Mouse (Mus musculus) spleen, postnatal 4 days (tissue): ENCODE measurements around the gene Dusp1.

Experiments used
- DNase-seq, 2 experiments: peaks; one replicate each; pipeline ENCODE4 v3.0.0; 2022; ENCODE audit warnings: low spot score in 2 of 2

The Dusp1 gene

DNA sequence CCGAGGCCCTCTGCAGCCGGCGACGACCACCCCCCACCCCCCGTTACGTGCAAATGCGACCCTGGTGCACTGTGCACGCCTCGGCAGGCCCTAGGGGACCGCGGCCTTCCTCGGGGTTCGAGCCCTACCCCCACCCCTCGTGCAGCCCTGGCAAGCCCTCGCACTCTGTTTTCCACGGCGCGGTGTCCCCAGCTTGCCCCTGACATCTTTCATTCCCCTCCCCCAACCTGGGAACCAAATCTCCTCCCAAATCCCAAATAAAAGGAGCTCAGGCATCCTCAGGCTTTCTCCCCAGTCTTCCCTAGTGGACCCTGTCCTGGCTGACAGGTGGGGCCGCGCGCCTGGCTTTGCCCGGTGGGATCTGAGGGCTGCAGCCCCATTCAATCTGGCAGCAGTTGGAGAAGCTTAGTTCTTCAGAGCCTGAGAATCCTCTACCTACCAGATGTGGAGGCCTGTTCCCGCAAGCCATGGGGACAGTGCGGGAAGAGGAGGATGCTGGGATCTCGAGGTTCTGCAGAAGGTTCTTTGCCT lies at the start of gene Dusp1:
Dusp1 (minus strand) TSS at position 478 of the 531 bp plus-strand sequence.
- peak in 1 of 2 experiments; percentile 70 for DNase-seq

DNA sequence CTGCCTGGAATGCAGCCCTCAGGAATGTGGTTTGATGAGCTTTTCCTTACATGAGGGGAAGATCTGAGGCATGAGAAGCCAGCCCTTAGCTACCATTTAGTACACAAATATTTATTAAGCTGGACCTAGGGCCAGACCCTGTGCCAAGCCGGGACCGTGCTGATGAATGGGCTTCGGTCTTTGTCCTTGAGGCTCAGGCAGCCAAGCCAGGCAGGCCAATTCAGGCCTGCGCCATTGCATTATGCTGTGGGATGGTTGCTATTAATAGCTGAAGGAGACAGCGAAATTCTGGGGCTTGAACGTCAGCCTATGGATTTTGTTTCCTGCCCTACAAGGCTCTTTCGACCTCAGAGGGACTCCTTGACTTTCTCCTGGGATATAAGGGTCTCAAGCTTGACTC lies 49.4 kb upstream of the Dusp1 start:
- no peak for DNase-seq

DNA sequence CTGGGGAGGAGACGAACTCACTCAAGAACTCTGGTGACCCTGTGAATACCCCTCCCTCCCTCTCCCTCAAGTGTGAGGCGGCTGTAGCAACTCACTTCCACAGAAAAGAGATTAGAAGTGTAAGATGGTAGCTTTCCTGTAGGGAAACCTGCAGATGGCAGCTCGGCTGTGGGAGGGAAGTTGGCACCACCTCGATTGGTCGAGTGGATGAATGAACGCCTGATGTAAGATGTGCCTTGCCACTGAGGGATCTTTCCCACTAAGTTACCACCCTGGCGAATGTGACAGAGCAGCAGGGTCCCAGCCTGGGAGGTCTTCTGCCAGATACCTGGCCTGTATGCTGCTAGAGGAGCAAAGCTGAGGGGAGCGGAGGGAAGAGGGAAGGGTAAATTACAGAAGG lies 47.9 kb upstream of the Dusp1 start:
- DNase-seq, result no peak

DNA sequence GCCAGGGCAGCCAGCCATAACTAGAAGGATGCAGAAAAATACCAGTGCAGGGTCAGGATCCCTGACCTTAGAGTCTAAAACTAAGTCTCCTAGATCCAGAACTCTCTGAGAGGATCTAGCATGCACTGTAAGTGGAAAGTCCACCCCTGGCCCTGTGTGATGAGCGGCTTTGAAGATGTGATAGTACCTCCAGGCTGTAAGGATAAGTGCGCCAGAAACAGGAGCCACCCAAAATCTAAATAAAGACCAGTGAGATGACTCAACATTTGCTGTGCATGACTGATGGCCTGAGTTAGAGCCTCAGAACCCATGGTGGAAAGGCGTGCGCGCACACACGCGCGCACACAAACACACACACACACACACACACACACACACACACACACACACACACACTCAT lies 46.9 kb upstream of the Dusp1 start:
- no peak for DNase-seq

DNA sequence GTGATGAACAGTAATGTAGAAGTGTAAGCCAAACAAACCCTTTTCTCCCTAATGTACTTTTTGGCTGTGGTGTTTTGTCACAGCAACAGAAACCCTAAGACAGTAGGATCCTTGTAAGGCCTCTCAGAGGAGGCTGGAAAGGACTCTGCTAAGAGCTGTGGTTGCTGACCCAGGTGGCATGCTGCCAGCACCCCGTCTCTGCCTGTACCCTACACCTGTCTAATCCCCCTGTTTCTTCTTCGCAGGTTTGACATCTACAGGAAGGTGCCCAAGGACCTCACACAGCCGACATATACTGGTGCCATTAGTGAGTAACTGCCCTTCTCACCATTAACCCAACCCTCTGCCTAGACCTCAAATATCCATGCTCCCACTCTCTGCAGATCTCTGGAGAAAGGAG lies 46.4 kb upstream of the Dusp1 start:
- no peak for DNase-seq

DNA sequence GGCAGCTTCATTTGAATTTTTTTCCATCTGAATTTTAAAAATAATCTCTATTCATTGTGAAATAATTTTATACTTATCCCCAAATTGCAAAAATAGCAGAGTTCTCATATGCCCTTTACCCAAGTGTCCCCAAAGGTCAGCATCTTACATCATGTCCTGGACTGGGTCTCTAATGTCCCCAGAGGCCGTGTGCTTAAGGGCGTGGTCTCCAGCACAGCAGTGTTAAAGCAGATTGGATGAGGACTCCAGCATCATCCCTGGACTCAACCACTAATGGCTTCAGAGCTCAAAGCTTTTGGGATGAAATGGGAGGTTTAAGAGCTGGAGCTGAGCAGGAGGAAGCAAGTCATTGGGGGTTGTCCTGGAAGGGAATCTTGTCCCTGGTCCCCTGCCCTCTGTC lies 44.6 kb upstream of the Dusp1 start:
- no peak for DNase-seq

DNA sequence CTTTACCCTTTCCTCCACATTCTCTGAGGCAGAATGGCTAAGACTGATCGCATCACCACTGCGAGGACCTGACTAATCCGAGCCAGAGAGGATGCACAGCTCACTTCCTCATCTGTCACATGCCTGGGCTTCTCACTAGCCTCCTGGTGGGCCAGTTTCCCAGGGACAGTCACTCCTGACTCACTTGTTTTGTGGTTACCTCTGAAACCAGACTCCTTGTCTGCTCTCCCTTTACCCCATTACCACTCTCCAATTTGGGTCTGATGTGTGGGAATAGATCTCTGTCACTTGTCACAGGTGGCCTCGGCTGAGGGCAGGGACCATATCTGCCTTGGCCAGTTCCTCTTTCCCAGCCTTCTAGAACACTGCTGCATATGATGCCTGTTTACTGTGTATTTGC lies 43.7 kb upstream of the Dusp1 start:
- no peak for DNase-seq

DNA sequence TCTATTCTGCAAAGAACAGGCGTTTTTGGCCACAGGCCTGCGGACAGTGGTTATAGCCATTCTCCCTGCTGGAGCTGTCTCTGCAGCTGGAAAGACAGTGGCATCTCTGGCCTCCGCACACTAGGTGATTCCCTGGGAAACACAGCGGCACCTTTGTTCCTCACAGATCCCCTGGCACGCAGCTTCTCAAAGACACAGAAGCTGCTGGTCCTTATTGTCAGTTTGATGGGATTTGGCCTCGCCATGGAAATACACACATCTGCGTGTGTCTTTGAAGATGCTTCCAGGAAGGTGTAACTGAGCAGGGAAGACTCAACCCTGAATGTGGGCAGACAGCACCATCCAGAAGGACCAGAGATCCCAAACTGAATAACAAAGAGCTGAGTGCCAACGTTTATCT lies 41.4 kb upstream of the Dusp1 start:
- no peak for DNase-seq

DNA sequence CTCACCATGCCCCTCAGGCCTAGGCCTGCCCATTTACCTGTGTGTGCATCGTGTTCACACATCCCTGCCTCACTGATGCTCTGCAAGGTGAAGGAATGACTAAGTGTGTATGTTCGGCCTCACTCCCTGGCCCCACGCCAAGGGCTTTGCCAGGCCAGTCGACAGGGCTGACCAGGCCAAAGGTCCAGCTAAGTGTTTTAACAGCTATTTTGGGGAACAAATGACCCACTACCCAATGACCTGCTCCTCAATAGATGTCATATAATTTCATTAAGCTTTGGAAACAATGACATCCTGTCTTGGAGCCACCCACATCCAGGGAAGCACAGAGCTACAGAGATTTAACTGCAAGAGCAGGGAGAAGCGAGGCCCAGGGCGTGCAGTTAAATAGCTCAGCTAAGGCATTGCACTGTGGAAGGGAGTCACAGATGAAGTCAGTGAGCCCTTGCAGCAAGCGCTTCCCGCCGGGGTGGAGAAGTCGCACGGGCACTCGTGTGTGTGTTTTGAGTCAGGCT lies 40.5 kb upstream of the Dusp1 start:
- DNase-seq, result no peak

DNA sequence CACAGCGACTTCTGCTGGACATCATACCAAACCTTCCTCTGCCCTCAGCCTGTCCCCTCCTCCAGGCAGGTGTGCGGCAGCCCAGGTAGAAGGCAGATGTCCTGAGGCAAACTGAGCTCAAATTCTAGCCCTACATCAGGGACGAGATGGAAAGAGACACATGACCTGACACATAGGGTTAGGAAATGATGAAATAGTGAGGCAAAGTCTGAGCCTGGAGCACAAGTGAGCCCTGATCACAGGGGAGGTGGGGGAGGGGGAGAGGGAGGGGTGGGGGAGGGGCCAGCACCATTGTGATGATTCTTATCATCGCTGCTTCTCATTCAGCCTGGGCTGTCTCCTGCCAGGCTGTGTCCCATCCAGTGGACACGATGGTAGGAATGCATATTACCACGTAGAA lies 40.0 kb upstream of the Dusp1 start:
- no peak for DNase-seq

DNA sequence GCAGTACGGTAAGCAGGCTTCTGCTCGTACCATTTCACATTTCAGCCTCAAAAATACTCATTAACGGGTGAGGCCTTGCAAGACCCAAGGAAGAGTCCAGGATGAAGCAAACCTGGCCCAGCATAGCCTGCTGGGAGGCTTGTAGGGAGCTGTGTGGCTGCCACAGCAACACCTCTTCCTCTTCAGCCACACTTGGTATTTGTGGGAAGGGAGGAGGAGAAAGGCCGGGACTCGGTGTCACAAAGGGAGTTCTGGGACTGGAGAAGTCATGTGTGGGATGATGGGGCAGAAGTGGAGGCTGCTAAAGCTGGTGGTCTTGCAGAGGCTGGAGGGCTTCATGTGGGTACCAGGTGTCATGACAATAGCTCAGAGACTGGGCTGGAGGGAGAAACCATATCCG lies 39.6 kb upstream of the Dusp1 start:
- no peak for DNase-seq

DNA sequence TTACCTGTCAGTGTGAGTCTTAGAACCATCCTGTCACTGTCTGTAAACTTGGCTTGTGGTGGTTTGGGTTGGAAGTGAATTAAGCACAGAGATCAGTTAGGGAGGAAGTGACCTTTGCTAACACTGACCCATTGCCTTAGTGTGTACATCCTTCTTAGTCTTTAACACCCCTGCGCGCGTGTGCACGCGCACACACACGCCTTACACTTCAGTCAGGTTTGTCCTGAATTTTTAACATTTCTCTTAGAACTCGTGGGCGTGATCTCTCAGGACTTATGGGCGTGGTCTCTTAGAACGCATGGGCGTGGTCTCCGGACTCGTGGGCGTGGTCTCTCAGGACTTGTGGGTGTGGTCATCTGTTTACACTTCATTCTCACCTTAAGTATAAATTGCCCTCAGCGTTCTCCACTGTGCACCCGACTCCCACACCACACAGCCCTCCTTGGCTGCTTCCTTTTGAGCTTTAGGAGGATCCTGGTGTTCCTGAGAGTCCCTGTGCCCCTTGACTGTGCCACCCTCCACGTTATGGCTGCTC lies 39.1 kb upstream of the Dusp1 start:
- DNase-seq, result peak in 1 of 2 experiments; percentile 67

DNA sequence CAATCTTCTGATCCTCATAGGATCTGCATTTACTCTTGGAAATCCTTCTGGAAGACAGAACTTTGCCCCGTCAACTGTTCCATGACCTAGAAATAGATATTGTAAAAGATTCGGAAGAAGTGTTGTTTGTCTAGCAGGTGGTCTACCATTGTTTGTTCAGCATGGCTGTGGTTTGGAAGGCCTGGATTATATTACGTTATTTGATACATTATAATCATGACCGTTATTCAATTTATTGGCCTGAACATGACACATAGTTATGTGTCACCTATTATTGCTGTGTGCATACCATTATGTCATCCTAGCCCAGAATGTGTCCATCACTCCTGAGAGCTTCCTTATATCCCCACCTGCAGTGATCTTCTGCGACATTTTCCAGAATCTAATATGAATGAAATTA lies 36.9 kb upstream of the Dusp1 start:
- no peak for DNase-seq

DNA sequence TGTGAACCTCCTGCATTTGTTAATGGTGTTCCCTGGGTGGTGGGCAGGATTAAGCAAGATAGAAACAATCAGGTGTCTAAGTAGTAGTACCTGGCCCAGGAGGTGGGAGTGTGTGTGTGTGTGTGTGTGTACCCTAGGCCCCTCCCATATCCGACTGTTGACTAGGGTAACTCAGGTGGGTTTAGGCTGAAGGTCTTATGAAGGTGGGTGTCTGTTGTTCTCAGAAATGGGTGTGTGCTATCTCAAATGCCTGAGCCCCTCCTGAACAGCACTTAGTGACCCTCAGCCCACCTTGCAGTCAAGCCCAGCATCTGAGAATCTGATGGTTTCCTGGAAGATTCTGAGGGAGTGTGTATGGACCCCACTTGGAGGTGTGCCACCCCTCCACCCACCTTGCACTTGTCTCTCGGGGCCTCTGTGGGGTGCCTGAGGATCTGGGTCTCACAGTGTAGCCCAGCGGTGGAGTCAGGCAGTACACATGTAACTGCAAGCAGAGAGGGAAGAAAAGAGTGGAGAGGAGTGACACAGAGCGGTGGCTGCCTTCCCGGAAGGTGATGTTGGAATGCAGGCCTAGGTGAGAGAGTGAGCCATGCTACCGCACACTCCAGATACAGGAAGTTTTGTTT lies 35.0 kb upstream of the Dusp1 start:
- no peak for DNase-seq

DNA sequence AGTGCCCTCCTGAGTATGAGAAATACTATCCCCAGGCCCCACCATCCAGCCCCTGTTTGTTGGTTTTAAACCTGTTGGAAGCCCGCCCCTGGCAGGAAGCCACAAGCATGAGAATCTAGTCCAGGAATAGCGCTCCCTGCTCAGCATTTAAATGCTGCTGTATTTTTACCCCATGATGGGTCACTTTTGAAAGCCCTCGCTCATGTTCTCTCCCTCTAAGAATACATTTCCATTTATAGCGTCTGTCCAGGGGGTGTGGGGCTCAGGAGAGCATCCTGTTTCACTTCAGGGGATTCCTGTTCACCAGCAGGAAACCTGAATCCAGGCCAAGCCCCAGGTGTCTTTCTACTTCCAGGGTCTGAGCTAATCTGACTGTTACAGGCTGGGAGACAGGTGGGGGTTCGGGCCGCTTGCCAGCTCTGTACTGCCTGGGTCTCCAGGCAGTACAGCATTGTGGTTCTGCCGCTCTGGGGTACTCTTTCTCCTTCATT lies 34.3 kb upstream of the Dusp1 start:
- no peak for DNase-seq

DNA sequence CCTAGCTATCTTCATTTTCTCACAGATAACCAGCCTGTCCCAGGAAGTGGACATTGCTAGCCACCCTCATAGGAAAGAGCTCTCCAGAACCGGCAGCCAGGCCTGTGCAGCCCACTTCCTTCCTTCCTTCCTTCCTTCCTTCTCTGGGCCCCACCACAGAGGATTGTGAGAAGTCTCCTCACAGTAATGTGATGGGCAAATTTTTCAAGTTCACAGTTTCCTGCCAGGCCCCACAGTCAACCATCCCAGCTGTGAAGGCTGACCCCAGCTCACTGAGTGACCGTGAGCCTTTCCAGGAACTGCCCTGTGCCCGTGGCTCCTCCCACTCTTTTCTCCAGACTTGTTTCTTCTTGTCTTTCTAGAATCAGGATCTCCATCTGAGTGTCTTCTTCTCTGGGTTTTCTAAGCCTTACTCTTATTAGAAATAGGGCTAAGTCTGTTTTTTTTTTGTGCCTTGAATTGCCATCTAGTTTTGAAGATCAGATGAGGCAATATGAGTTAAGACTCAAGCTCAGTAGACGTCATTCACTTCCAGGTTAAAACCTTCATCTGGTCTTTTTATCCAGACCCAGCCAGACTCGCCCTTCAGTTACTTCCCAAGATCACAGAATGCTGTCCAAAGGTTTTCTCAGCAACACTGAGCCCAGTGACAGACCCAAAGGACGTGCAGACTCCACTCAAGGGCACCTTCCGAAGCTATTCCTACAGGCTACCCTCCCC lies 33.7 kb upstream of the Dusp1 start:
- DNase-seq, result no peak

DNA sequence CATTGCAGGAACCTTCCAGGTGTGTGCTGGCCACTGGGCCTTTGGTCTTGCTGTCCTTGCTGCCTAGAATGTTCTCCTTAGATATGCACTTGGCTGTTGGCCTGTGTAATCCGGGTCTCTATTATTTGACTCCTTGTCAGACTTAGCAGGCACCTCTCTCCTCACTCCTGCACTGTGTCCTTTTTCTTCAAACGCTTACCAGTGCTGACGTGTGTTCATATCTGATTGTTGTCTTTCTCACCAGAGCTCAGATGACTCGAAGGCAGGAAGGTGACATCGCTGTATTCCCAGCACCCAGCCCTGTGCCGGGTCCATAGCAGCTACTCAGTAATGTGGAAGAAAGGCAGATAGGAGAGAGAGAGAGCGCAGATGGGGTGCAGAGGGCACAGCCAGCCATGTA lies 33.0 kb upstream of the Dusp1 start:
- DNase-seq, result no peak

DNA sequence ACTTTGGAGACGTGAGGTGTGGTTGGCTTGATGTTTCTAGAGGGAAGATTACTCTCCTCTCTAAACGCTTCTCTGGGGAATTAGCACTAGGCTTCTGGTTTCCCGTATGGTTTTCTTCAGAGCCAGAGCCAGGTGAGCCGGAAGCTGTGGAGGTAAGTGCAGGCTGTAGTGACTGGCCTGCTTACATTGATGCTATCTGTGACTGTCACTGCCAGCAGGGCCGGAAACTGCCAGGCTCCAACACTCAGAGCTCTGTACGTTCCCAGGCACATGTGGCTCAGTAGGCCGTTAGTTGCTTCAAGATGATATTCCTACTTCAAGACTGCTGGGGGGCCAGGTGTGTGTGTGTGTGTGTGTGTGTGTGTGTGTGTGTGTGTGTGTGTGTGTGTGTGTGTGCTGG lies 32.2 kb upstream of the Dusp1 start:
- no peak for DNase-seq

DNA sequence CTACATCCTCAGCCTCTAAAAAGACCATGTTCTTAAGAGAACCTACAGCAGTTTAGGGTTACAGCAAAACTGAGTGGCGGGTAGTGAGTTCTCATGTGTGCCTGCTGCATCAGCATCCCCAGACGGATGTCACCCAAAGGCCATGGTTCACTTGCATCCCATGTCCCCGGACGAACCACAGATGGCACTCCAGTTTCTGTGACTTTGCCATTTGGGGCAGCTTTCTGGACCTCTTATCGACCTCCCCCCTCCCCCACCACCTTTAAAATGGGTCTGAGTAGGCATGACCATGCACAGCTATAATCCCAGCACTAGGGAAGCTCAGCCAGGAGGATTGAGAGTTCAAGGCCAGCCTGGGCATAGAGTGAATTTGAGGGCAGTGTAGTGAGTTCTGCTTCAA lies 31.3 kb upstream of the Dusp1 start:
- DNase-seq, result no peak

DNA sequence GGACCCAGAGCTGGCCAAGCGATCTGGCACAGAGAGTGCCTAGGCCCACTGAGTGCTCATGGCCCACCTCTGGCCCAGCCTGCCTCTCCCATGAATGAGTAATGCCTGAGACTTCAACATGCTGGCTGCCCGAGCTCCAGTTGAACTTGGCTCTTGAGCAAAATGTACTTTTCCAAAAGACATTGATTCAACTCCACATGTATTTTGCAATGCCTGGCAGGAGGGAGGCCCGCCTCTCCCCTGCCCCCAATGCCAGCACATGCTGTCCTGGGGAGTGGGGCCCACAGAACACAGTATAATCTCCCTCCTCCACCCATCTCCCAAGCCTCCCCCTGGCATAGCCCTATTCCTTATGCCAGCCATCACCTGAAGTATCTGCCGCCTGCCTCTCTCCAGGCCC lies 30.6 kb upstream of the Dusp1 start:
- no peak for DNase-seq

DNA sequence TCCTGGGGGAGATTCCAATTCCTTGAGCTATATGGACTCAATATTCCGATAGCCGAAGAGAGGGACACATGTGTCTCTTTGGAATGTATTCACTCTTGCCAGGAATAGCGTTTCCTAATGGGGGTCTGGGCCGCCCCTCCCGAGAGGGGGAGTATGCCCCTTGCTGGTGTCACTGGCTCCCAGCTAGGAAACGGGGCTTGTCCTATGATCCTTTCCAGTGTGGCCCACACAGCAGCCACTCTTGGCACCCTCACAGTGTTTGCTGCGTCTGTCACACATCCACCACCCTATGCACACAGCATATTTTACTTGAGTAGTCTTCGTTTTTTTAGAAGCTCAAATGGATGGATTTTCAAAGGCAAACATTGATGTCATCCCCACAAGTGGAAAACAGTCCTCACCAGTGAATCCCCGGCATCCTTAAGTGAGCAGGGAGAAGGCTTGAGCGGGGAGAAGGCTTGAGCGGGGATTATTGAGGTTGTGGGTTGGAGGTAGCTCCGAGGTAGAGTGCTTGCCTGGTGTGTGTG lies 26.1 kb upstream of the Dusp1 start:
- no peak for DNase-seq

DNA sequence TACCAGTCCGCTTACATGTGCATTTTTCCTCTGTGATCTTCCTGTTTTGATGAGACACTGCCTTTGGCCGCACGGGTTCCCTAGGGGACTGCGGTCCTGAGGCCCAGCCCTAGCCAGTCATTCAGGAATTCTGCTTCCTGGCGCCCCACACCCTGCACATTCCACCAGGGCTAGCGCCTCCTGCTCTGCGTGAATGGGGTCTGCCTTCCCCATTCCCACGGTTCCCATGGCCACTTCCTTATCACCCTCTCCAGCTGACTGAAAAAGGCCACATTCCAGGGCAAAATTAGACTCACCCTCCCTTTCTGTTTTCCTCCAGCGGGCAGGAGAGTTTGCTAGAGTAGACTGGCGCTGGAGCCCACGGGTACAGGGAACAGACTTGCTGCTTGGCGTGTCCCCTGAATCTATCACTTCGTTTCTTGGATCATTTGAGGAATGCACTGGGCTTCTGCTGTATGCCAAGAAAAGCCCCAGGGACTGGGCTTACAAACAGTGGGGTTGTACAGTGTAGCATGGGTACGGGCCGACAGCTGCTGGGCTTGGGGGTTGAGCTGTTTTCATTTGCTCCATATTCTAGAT lies 22.7 kb upstream of the Dusp1 start:
- no peak for DNase-seq
